In the genomic region with DNA sequence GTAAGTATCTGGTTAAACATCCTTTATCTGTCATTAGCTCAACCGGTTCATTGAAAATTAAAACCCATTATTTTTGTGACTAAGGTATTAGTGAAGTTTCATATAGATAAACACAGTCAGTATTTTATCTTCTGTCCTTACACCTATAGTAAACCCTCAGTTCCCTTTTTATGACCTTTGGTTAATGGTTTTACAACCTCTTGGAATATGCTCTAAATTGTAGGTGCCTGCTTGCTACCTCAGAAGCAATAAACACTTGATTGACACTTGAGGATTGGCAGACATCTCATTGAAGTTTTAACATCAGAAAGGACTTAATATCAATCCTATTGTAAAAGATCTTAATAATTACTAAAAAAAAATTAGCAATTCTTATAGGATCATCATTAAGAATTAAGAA, we compare ENCODE assay signal across 31 mouse cellular contexts.
"Had no signal": no experiment of that assay in that cellular context is flagged by ENCODE, and none has a peak within 500 bp of the region (broad histone marks: within the 10 kb centered on the region; RNA-seq: fewer than 3 reads in every experiment).

No protein-coding gene starts in this region.

- H3K27me3 ChIP-seq: limb, embryonic 12.5 days; limb, embryonic 13.5 days; limb, embryonic 15.5 days; liver, embryonic 12.5 days; liver, embryonic 13.5 days; liver, embryonic 15.5 days; lung, embryonic 15.5 days; megakaryocyte, embryonic 14.5 days; midbrain, embryonic 12.5 days; midbrain, embryonic 13.5 days; midbrain, embryonic 15.5 days had no signal

- H3K9ac ChIP-seq: limb, embryonic 12.5 days; limb, embryonic 13.5 days; limb, embryonic 15.5 days; liver, embryonic 12.5 days; liver, embryonic 13.5 days; liver, embryonic 14.5 days; liver, embryonic 15.5 days; liver, postnatal 0 days; lung, embryonic 14.5 days; lung, embryonic 15.5 days; midbrain, embryonic 12.5 days; midbrain, embryonic 13.5 days; midbrain, embryonic 15.5 days had no signal

- H3K4me2 ChIP-seq: limb, embryonic 12.5 days; limb, embryonic 13.5 days; limb, embryonic 15.5 days; liver, embryonic 11.5 days; liver, embryonic 12.5 days; liver, embryonic 13.5 days; liver, embryonic 15.5 days; lung, embryonic 14.5 days; lung, embryonic 15.5 days; midbrain, embryonic 11.5 days; midbrain, embryonic 12.5 days; midbrain, embryonic 13.5 days; midbrain, embryonic 15.5 days had no signal

- H3K9me3 ChIP-seq: limb, embryonic 10.5 days; limb, embryonic 12.5 days; limb, embryonic 13.5 days; limb, embryonic 15.5 days; liver, embryonic 12.5 days; liver, embryonic 13.5 days; liver, embryonic 15.5 days; lung, embryonic 15.5 days; midbrain, embryonic 10.5 days; midbrain, embryonic 12.5 days; midbrain, embryonic 13.5 days; midbrain, embryonic 15.5 days had no signal

- H3K4me1 ChIP-seq: limb, embryonic 10.5 days; limb, embryonic 12.5 days; limb, embryonic 13.5 days; limb, embryonic 15.5 days; liver, embryonic 12.5 days; liver, embryonic 13.5 days; liver, embryonic 15.5 days; lung, embryonic 15.5 days; megakaryocyte, embryonic 14.5 days; midbrain, embryonic 10.5 days; midbrain, embryonic 12.5 days; midbrain, embryonic 13.5 days; midbrain, embryonic 15.5 days had no signal

- H3K4me3 ChIP-seq: limb, embryonic 10.5 days; limb, embryonic 12.5 days; limb, embryonic 13.5 days; limb, embryonic 15.5 days; liver, embryonic 12.5 days; liver, embryonic 13.5 days; liver, embryonic 15.5 days; lung, embryonic 15.5 days; megakaryocyte, embryonic 14.5 days; midbrain, embryonic 10.5 days; midbrain, embryonic 12.5 days; midbrain, embryonic 13.5 days; midbrain, embryonic 15.5 days; myocyte had no signal

- ATAC-seq: liver, embryonic 12.5 days; liver, postnatal 0 days; lung, postnatal 0 days; midbrain, embryonic 13.5 days; midbrain, embryonic 15.5 days; midbrain, embryonic 16.5 days had no signal

- DNase-seq: left cerebral cortex, postnatal 4 days; liver; liver, embryonic 13.5 days; liver, postnatal 0 days; lung, adult 18-20 months; lung, adult 2 months; lung, embryonic 14.5 days; lung, postnatal 10 days; lung, postnatal 14 days; lung, postnatal 36 days; lung, postnatal 4 days; midbrain, embryonic 14.5 days had no signal

- H3K27ac ChIP-seq: limb, embryonic 10.5 days; limb, embryonic 12.5 days; limb, embryonic 13.5 days; limb, embryonic 15.5 days; liver, embryonic 12.5 days; liver, embryonic 13.5 days; liver, embryonic 14.5 days; liver, embryonic 15.5 days; lung, embryonic 15.5 days; macrophage; midbrain, embryonic 10.5 days; midbrain, embryonic 12.5 days; midbrain, embryonic 13.5 days; midbrain, embryonic 15.5 days had no signal
